Mouse (Mus musculus): ENCODE measurements at regions not wholly inside any gene's neighbourhood (a gene's known extent, or its start where the extent isn't known, plus 50 kb on each side); places are given as distances from the start of the nearest gene placed in this dataset.
A peak's percentile ranks its signal among the peaks of the same experiment; 100 is the strongest.
"Not testable (repeated sequence)": the region's sequence is repeated elsewhere in the genome, so short reads cannot be mapped to it uniquely, and the experiment has no call there.

- no peak for DNase-seq
These were observed 54.7 kb upstream of the Usp25 start for GRCm38 (mm10) chr16:76958597-76959392.

- DNase-seq: no peak
These were observed 56.0 kb upstream of the Usp25 start for GRCm38 (mm10) chr16:76957491-76957890.

- no peak for DNase-seq
These were observed 56.4 kb upstream of the Usp25 start for GRCm38 (mm10) chr16:76957090-76957489.

GRCm38 (mm10) chr16:76950836-76951486 lies 62.5 kb upstream of the Usp25 start:
- no peak for DNase-seq

GRCm38 (mm10) chr16:76947011-76947410 lies 66.5 kb upstream of the Usp25 start:
- no peak for DNase-seq

- DNase-seq: no peak
These were observed 75.4 kb upstream of the Usp25 start for GRCm38 (mm10) chr16:76938128-76938527.

GRCm38 (mm10) chr16:76927901-76928300 lies 85.6 kb upstream of the Usp25 start:
- no peak for DNase-seq

- not testable (repeated sequence) for DNase-seq
These were observed 93.4 kb upstream of the Usp25 start for GRCm38 (mm10) chr16:76920137-76920536.

- no peak for DNase-seq
These were observed 94.9 kb upstream of the Usp25 start for GRCm38 (mm10) chr16:76918598-76918997.

GRCm38 (mm10) chr16:76914311-76914710 lies 99.2 kb upstream of the Usp25 start:
- DNase-seq: no peak

GRCm38 (mm10) chr16:76905205-76905996 lies 108.1 kb upstream of the Usp25 start:
- DNase-seq: no peak

- DNase-seq: no peak
These were observed 114.4 kb upstream of the Usp25 start for GRCm38 (mm10) chr16:76899083-76899482.

- DNase-seq: no peak
These were observed 117.2 kb upstream of the Usp25 start for GRCm38 (mm10) chr16:76896305-76896704.

GRCm38 (mm10) chr16:76895781-76896180 lies 117.7 kb upstream of the Usp25 start:
- DNase-seq: no peak

- DNase-seq: no peak
These were observed 134.9 kb upstream of the Usp25 start for GRCm38 (mm10) chr16:76878576-76878975.

- no peak for DNase-seq
These were observed 138.0 kb upstream of the Usp25 start for GRCm38 (mm10) chr16:76875397-76876018.

GRCm38 (mm10) chr16:76866465-76866802 lies 147.1 kb upstream of the Usp25 start:
- DNase-seq: no peak

- DNase-seq: peak; percentile 17
These were observed 147.6 kb upstream of the Usp25 start for GRCm38 (mm10) chr16:76865731-76866464.

GRCm38 (mm10) chr16:76864392-76864791 lies 149.1 kb upstream of the Usp25 start:
- no peak for DNase-seq

GRCm38 (mm10) chr16:76855797-76856196 lies 157.7 kb upstream of the Usp25 start:
- DNase-seq: no peak

- DNase-seq: no peak
These were observed 162.1 kb upstream of the Usp25 start for GRCm38 (mm10) chr16:76851396-76851795.

- no peak for DNase-seq
These were observed 176.1 kb upstream of the Usp25 start for GRCm38 (mm10) chr16:76837450-76837849.

- DNase-seq: no peak
These were observed 183.1 kb upstream of the Usp25 start for GRCm38 (mm10) chr16:76830371-76830770.

Data from cerebellum, adult 11-12 months (tissue).